Mouse (Mus musculus) MEL (cell line): Measurements from ENCODE around the gene Hist1h2be.
"Not testable (repeated sequence)": the region's sequence is repeated elsewhere in the genome, so short reads cannot be mapped to it uniquely, and the experiment has no call there.

Experiments
- EP300 ChIP-seq, 2 experiments: IDR thresholded peaks; 2 replicates each; pipeline ENCODE4 v1.6.1; 2011; ENCODE audit warnings: improper control_type of control experiment in 2 of 2, low read length in 2 of 2, low read depth in 1 of 2, mild to moderate bottlenecking in 1 of 2
- ZC3H11A ChIP-seq: IDR thresholded peaks from 2 replicates; pipeline ENCODE4 v1.6.1; 2012; ENCODE audit warnings: low read depth, mild to moderate bottlenecking, inconsistent platforms, low read length, improper control_type of control experiment

DNA sequence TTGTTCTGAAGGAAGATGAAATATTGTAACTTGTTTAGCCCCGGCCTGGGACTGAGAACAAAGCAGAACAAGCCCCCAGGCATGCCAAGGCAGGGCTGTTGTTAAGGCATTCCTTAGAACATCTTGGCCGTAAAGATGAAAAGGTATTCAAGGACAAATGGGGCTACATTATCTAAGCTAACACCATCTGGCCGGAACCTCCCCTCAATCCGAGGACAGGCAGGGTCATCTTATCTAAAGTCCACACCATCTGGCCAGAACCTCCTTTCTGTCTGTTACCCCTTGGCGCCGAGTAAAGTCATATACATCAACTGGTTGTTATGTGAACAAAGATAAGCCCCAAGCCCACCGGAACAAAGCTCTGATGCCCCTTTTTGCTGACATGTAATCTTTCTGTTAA, 29.0 kb downstream of the Hist1h2be start:
- TF ChIP-seq EP300 (IDR thresholded peaks at IDR 0.05; ENCODE audit: low read depth in 1 of 2, low read length in 2 of 2); ZC3H11A: not testable (repeated sequence)
